8 mouse cellular contexts compared by ENCODE assay signal in the genomic region with DNA sequence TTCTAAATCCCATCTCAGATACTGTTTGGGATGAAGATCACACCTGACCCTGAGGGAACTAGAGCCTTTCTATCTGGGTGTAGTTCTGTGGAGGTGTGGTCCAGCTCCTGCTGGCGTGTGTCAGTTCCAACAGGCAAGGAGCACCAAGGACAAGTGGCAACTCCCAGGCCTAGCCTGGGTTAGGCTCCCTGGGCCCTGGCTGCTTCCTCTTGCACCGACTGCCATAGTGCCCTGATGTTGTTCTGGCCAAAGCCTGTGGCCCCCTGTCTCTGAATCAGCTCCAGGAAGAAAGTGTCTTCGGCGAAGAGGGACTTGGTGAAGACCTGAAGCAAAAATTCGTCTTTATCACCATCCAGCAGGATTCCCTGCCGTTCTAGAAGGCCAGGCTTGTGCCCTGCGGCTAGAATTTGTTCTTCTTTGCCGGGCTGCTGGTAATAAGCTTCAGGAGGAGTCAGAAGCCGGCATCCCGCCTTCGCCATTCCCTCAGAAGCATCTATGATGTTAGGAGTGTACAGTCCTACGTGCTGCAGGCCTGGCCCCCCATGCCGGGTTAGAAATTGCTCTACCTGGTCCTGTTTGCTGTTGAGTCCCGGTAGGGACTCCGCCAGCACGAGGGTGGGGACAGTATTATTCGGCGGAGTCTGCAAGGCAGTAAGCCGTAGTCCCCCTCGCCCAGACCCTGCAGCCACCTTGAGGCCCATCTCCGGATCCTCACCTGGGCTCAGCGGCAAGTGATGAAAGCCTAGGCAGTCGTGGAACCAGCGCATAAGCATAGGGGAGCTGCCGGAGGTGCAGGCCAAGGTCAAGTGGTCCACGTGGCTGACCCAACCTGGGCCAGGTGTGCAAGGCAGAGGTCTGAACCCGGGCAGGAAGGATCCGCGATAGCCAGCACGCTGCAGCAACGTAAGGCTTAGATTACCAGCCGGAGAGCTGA. TPM values are rescaled to one million over a fixed set of nuclear protein-coding genes. Genes with fewer than 3 reads are reported as not detected.
A peak's percentile ranks its signal among the peaks of the same experiment; 100 is the strongest.
DNase-seq lines count a peak whose midpoint lies in the region; ATAC-seq and TF ChIP-seq lines count a peak whose summit lies in the region.

No protein-coding gene starts in this region.

- no peaks in the 10 kb centered on the region for H3K79me3 ChIP-seq in C2C12 (ENCODE audit: low read depth)

- WGBS in forebrain, embryonic 15.5 days: 23% methylated on average over 32 of the region's 32 CpGs
- 37% methylated on average over 32 of the region's 32 CpGs for WGBS in liver, embryonic 15.5 days (ENCODE audit: insufficient replicate concordance)

- peaks cover 24% of the 10 kb centered on the region for H3K4me1 ChIP-seq in forebrain, embryonic 15.5 days
- H3K4me1 ChIP-seq in liver, embryonic 15.5 days (replicated peaks): peaks cover 32% of the 10 kb centered on the region

- H3K79me2 ChIP-seq in C2C12 (ENCODE audit: control insufficient read depth, insufficient read depth): no peaks in the 10 kb centered on the region

- H3K36me3 ChIP-seq in C2C12 (ENCODE audit: control insufficient read depth, insufficient read depth): no peaks in the 10 kb centered on the region
- 0 out of 2 replicates have a peak, but pooled peaks cover 3% of the 10 kb centered on the region for H3K36me3 ChIP-seq in forebrain, embryonic 15.5 days
- H3K36me3 ChIP-seq in liver, embryonic 15.5 days (replicated peaks): no peaks in the 10 kb centered on the region

- H3K4me3 ChIP-seq in gastrocnemius, adult 2 months: peak overlapping the region; percentile 80
- peak overlapping the region; percentile 31 for H3K4me3 ChIP-seq in C2C12 (ENCODE audit: insufficient read depth, poor library complexity, severe bottlenecking)
- peak overlapping the region; percentile 39 for H3K4me3 ChIP-seq in forebrain, embryonic 15.5 days
- peak overlapping the region; percentile 64 for H3K4me3 ChIP-seq in liver, embryonic 15.5 days (replicated peaks)

- peak overlapping the region; percentile 39 for H3K9ac ChIP-seq in forebrain, embryonic 15.5 days (replicated peaks)
- H3K9ac ChIP-seq in liver, embryonic 15.5 days: no peak overlapping the region

- H3K4me2 ChIP-seq in forebrain, embryonic 15.5 days (replicated peaks): peak overlapping the region; percentile 85
- peak overlapping the region; percentile 92 for H3K4me2 ChIP-seq in liver, embryonic 15.5 days

- no peak overlapping the region for H3K27ac ChIP-seq in gastrocnemius, adult 2 months
- H3K27ac ChIP-seq in forebrain, embryonic 15.5 days (replicated peaks): no peak overlapping the region
- H3K27ac ChIP-seq in liver, embryonic 15.5 days (replicated peaks): no peak overlapping the region

- H3ac ChIP-seq in C2C12 (ENCODE audit: control insufficient read depth, insufficient read length, low read depth): peak overlapping the region; percentile 75

- peak; percentile 2; the same call in 1 of the 2 replicates for ATAC-seq in forebrain, embryonic 15.5 days (replicated peaks)
- no peak for ATAC-seq in liver, embryonic 15.5 days (ENCODE audit: insufficient read depth)
- no peak for ATAC-seq in activated CD4-positive, CD25-positive, alpha-beta regulatory T cell, adult 4 months

- no peak for DNase-seq in gastrocnemius, adult 2 months
- DNase-seq in gastrocnemius, adult 18-20 months (ENCODE audit: low spot score): no peak
- no peak for DNase-seq in right cerebral cortex, postnatal 10 days (ENCODE audit: low spot score in 2 of 2)
- DNase-seq in B cell, adult 2 months: no peak

- intact Hi-C loops in gastrocnemius, adult 2 months (cut with DNase I): no loop called here

- H3K27me3 ChIP-seq in C2C12 (ENCODE audit: control insufficient read depth, insufficient read depth, insufficient read length): no peaks in the 10 kb centered on the region
- H3K27me3 ChIP-seq in forebrain, embryonic 15.5 days: peaks cover 14% of the 10 kb centered on the region; the same call in 1 of the 2 replicates
- H3K27me3 ChIP-seq in liver, embryonic 15.5 days: peaks cover 32% of the 10 kb centered on the region

- H3K9me3 ChIP-seq in forebrain, embryonic 15.5 days: no peaks in the 10 kb centered on the region
- H3K9me3 ChIP-seq in liver, embryonic 15.5 days (replicated peaks): no peaks in the 10 kb centered on the region

- no peak for TF ChIP-seq CTCF in gastrocnemius, adult 2 months (IDR thresholded peaks at IDR 0.05)
- TF ChIP-seq CTCF in C2C12 (IDR thresholded peaks at IDR 0.05; ENCODE audit: control insufficient read depth, insufficient read depth, insufficient read length): no peak

TF ChIP-seq in C2C12, 6 proteins besides CTCF, POLR2A, EP300 and RAD21:
- no peak for TF ChIP-seq MAX (IDR thresholded peaks at IDR 0.05)
- no peak for TF ChIP-seq MYOD1 (IDR thresholded peaks at IDR 0.05; ENCODE audit: control insufficient read depth, insufficient read length, low read depth)
- no peak for TF ChIP-seq CEBPB (IDR thresholded peaks at IDR 0.05; ENCODE audit: low read depth)
- TF ChIP-seq FOSL1 (IDR thresholded peaks at IDR 0.05; ENCODE audit: insufficient read depth, low read length, poor library complexity, severe bottlenecking): no peak
- no peak for TF ChIP-seq USF1 (IDR thresholded peaks at IDR 0.05; ENCODE audit: low read depth)
- TF ChIP-seq MYOG (IDR thresholded peaks at IDR 0.05; ENCODE audit: control insufficient read depth, extremely low read depth, insufficient read length): no peak
TF ChIP-seq in C2C12: peak in this region for 0.

RNA-seq across cellular contexts. Expression of a gene that starts 1.3 kb away (rescaled TPM):
- 1 to 10 TPM; 1.5 to 1.9 TPM for total RNA-seq in gastrocnemius, adult 2 months (2021)
- 1 to 10 TPM; 1.1 to 1.6 TPM for total RNA-seq in gastrocnemius, adult 18-20 months (2021)
- 3.8 TPM for polyA plus RNA-seq in C2C12 (2012; fragmentation: generic; extraction: Trizol)
- 0.59 and 0.73 TPM in 2 replicates for polyA plus RNA-seq in forebrain, embryonic 15.5 days (2015; fragmentation: Nextera tagmentation; extraction: Ambion mirVana)
- 0.18 and 0.30 TPM in 2 replicates for polyA plus RNA-seq in liver, embryonic 15.5 days (2015; fragmentation: Nextera tagmentation; extraction: Ambion mirVana)
- polyA plus RNA-seq in activated CD4-positive, CD25-positive, alpha-beta regulatory T cell, adult 4 months (2017; shearing (Covaris generic)): under 1 TPM; 0.70 to 0.85 TPM

RNA-seq across cellular contexts. Expression of a gene that starts 12.7 kb away (rescaled TPM):
- 1 to 10 TPM in 1 of 2 experiments, under 1 TPM in 1; 0.87 to 1.8 TPM for total RNA-seq in gastrocnemius, adult 2 months (2021)
- total RNA-seq in gastrocnemius, adult 18-20 months (2021): under 1 TPM; 0.80 to 0.88 TPM
- polyA plus RNA-seq in C2C12 (2012; fragmentation: generic; extraction: Trizol): 6.3 TPM
- 9.5 and 10.1 TPM in 2 replicates for polyA plus RNA-seq in forebrain, embryonic 15.5 days (2015; fragmentation: Nextera tagmentation; extraction: Ambion mirVana)
- polyA plus RNA-seq in liver, embryonic 15.5 days (2015; fragmentation: Nextera tagmentation; extraction: Ambion mirVana): 3.0 and 3.2 TPM in 2 replicates
- polyA plus RNA-seq in activated CD4-positive, CD25-positive, alpha-beta regulatory T cell, adult 4 months (2017; shearing (Covaris generic)): 10 to 100 TPM in 1 of 2 experiments, 1 to 10 TPM in 1; 9.2 to 15.0 TPM

RNA-seq across cellular contexts. Expression of a gene that starts 12.8 kb away (rescaled TPM):
- total RNA-seq in gastrocnemius, adult 2 months (2021): 1 to 10 TPM; 4.1 to 5.4 TPM
- total RNA-seq in gastrocnemius, adult 18-20 months (2021): 1 to 10 TPM; 3.7 to 4.7 TPM
- polyA plus RNA-seq in C2C12 (2012; fragmentation: generic; extraction: Trizol): 23.4 TPM
- 29.0 and 31.9 TPM in 2 replicates for polyA plus RNA-seq in forebrain, embryonic 15.5 days (2015; fragmentation: Nextera tagmentation; extraction: Ambion mirVana)
- polyA plus RNA-seq in liver, embryonic 15.5 days (2015; fragmentation: Nextera tagmentation; extraction: Ambion mirVana): 14.3 and 14.8 TPM in 2 replicates
- 10 to 100 TPM; 23.7 to 29.3 TPM for polyA plus RNA-seq in activated CD4-positive, CD25-positive, alpha-beta regulatory T cell, adult 4 months (2017; shearing (Covaris generic))

RNA-seq across cellular contexts. Expression of a gene that starts 56.9 kb away (rescaled TPM):
- under 1 TPM in 1 of 2 experiments, not detected in 1; 0.14 TPM for total RNA-seq in gastrocnemius, adult 2 months (2021)
- under 1 TPM; 0.07 to 0.19 TPM for total RNA-seq in gastrocnemius, adult 18-20 months (2021)
- polyA plus RNA-seq in C2C12 (2012; fragmentation: generic; extraction: Trizol): 0.01 TPM
- 9.2 and 9.5 TPM in 2 replicates for polyA plus RNA-seq in forebrain, embryonic 15.5 days (2015; fragmentation: Nextera tagmentation; extraction: Ambion mirVana)
- polyA plus RNA-seq in liver, embryonic 15.5 days (2015; fragmentation: Nextera tagmentation; extraction: Ambion mirVana): 0.02 and 0.05 TPM in 2 replicates
- not detected for polyA plus RNA-seq in activated CD4-positive, CD25-positive, alpha-beta regulatory T cell, adult 4 months (2017; shearing (Covaris generic))
